Mouse (Mus musculus): Measurements from ENCODE around the gene Grcc10. TPM values are rescaled to one million over a fixed set of nuclear protein-coding genes. Genes with fewer than 3 reads are reported as not detected.

Grcc10 gene
- polyA plus RNA-seq, 1 experiment from 2014 or later: 440 TPM

DNA sequence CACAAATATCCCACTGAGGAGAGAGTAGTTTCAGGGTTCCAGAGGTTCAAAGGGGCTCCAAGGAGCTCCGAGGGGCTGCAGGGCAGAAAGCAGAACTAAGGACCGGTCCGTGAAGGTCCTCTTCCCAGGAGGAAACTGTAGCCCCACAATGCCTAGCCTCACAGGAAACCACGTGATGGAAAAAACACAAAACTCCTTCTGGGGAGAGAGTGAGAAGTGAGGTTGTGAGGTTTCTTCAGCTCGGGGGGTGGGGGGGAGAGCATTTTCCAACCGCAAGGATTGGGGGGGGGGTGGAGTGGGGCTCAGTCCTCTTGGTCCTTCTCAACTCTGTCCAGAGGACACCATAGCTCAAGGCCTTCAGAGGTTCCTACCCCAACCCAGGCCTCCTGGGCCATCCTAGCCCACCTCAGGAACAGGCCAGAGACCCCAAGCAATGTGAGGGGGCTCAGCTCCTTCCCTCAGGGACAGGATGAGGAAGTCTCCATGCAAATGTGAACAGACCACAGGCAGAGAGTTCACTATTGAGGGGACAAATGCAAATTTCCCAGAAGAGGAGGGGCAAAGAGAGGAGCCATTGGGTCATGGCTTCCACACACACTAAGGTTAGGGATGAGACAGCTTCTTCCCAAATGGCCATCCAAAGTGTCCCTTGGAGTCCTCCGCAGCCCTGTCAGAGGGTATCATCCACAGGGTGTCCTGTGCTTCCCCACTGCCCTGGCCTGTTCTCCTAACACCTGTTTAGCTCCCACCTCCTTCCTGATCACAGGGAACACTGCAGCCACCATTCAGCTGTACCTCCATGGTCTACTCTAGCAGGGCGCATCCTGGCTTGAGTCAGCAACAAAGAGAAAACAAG is 11.1 kb downstream of the Grcc10 start:
- ATAC-seq (replicated peaks; ENCODE audit: low FRiP score, low TSS enrichment, low read depth): no peak
- H3K27ac ChIP-seq (ENCODE audit: low read depth): no peak overlapping the region
- no peaks in the 10 kb centered on the region for H3K27me3 ChIP-seq (replicated peaks; ENCODE audit: control insufficient read depth, insufficient read depth, low read length)
- H3K9ac ChIP-seq (ENCODE audit: low read length): no peak overlapping the region
- H3K4me1 ChIP-seq (replicated peaks; ENCODE audit: control insufficient read depth, insufficient read depth, low read length): no peaks in the 10 kb centered on the region
- no peaks in the 10 kb centered on the region for H3K9me3 ChIP-seq (ENCODE audit: control insufficient read depth, low read length)
- no peak for DNase-seq (ENCODE audit: low spot score)
- WGBS: 85% methylated on average over 8 of the region's 8 CpGs
- no peak overlapping the region for H3K4me3 ChIP-seq (ENCODE audit: low read depth, low read length)
- H3K4me2 ChIP-seq (ENCODE audit: low read length): no peak overlapping the region
- no peaks in the 10 kb centered on the region for H3K36me3 ChIP-seq (ENCODE audit: control insufficient read depth, insufficient read depth, low read length)

GRCm38 (mm10) chr6:124728621-124729020 is 12.6 kb downstream of the Grcc10 start:
- no peak overlapping the region for H3K4me3 ChIP-seq (ENCODE audit: low read depth, low read length)
- H3K27ac ChIP-seq (ENCODE audit: low read depth): no peak overlapping the region
- DNase-seq (ENCODE audit: low spot score): no peak
- no peak overlapping the region for H3K4me2 ChIP-seq (ENCODE audit: low read length)
- no peaks in the 10 kb centered on the region for H3K36me3 ChIP-seq (ENCODE audit: control insufficient read depth, insufficient read depth, low read length)
- no peak overlapping the region for H3K9ac ChIP-seq (ENCODE audit: low read length)
- 87% methylated on average over 10 of the region's 10 CpGs for WGBS
- no peaks in the 10 kb centered on the region for H3K4me1 ChIP-seq (replicated peaks; ENCODE audit: control insufficient read depth, insufficient read depth, low read length)
- no peaks in the 10 kb centered on the region for H3K9me3 ChIP-seq (ENCODE audit: control insufficient read depth, low read length)
- no peaks in the 10 kb centered on the region for H3K27me3 ChIP-seq (replicated peaks; ENCODE audit: control insufficient read depth, insufficient read depth, low read length)
- no peak for ATAC-seq (replicated peaks; ENCODE audit: low FRiP score, low TSS enrichment, low read depth)

DNA sequence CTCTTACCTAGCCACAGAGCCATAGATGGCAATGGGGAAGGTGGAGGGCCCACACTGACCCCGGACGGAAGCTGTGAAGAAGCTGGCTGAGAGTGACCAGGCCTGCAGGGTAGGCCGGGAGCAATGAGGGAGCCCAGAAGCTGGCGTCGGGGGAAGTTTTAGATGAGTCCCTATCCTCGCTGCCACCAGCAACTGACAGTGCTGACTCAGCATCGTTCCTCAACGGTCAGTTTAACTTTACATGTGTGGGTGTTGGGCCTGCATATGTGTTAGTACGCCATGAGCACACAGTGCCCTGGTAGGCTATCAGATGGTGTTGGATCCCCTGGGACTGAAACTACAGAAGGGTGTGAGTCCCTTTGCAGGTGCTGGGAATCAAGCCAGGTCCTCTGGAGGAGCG is 16.7 kb downstream of the Grcc10 start:
- H3K4me2 ChIP-seq (ENCODE audit: low read length): no peak overlapping the region
- H3K4me3 ChIP-seq (ENCODE audit: low read depth, low read length): no peak overlapping the region
- H3K27ac ChIP-seq (ENCODE audit: low read depth): no peak overlapping the region
- H3K9ac ChIP-seq (ENCODE audit: low read length): no peak overlapping the region
- DNase-seq (ENCODE audit: low spot score) (no peak), ATAC-seq (replicated peaks; ENCODE audit: low FRiP score, low TSS enrichment, low read depth) (no peak)
- no peaks in the 10 kb centered on the region for H3K27me3 ChIP-seq (replicated peaks; ENCODE audit: control insufficient read depth, insufficient read depth, low read length)
- H3K36me3 ChIP-seq (ENCODE audit: control insufficient read depth, insufficient read depth, low read length): no peaks in the 10 kb centered on the region
- H3K9me3 ChIP-seq (ENCODE audit: control insufficient read depth, low read length): no peaks in the 10 kb centered on the region
- H3K4me1 ChIP-seq (replicated peaks; ENCODE audit: control insufficient read depth, insufficient read depth, low read length): no peaks in the 10 kb centered on the region
- WGBS: 87% methylated on average over 10 of the region's 10 CpGs

DNA sequence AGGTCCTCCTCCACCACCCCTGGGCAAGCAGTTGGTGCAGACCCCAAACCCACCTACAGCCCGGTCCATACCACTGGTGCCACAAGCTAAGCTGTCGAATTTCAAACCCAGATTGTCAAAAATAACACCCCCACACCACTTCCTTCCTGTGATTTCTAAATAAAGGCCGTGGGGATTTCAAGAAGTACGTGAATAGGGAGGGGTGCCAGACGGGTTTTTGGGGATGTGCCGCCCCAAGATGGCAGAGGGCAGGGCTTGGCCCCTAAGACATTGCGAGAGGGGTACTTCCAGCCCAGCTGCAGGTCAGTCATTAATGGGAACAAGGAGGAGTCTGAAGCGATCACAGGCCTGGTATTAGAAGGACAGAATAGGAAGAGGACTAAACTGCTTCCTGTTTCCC is 17.6 kb downstream of the Grcc10 start:
- Histone ChIP-seq H3K9ac (ENCODE audit: low read length) (no peak overlapping the region), H3K4me2 (ENCODE audit: low read length) (no peak overlapping the region), H3K27ac (ENCODE audit: low read depth) (no peak overlapping the region), H3K27me3 (replicated peaks; ENCODE audit: control insufficient read depth, insufficient read depth, low read length) (no peaks in the 10 kb centered on the region), H3K4me3 (ENCODE audit: low read depth, low read length) (no peak overlapping the region), H3K9me3 (ENCODE audit: control insufficient read depth, low read length) (no peaks in the 10 kb centered on the region), H3K36me3 (ENCODE audit: control insufficient read depth, insufficient read depth, low read length) (no peaks in the 10 kb centered on the region), H3K4me1 (replicated peaks; ENCODE audit: control insufficient read depth, insufficient read depth, low read length) (no peaks in the 10 kb centered on the region)
- ATAC-seq (replicated peaks; ENCODE audit: low FRiP score, low TSS enrichment, low read depth): no peak
- WGBS: 75% methylated on average over 8 of the region's 8 CpGs
- DNase-seq (ENCODE audit: low spot score): no peak

GRCm38 (mm10) chr6:124722876-124723473 is 18.2 kb downstream of the Grcc10 start:
- Histone ChIP-seq H3K4me2 (ENCODE audit: low read length) (no peak overlapping the region), H3K9me3 (ENCODE audit: control insufficient read depth, low read length) (no peaks in the 10 kb centered on the region), H3K36me3 (ENCODE audit: control insufficient read depth, insufficient read depth, low read length) (no peaks in the 10 kb centered on the region), H3K27me3 (replicated peaks; ENCODE audit: control insufficient read depth, insufficient read depth, low read length) (no peaks in the 10 kb centered on the region), H3K9ac (ENCODE audit: low read length) (no peak overlapping the region), H3K4me3 (ENCODE audit: low read depth, low read length) (no peak overlapping the region), H3K27ac (ENCODE audit: low read depth) (no peak overlapping the region), H3K4me1 (replicated peaks; ENCODE audit: control insufficient read depth, insufficient read depth, low read length) (no peaks in the 10 kb centered on the region)
- DNase-seq (ENCODE audit: low spot score) (no peak), ATAC-seq (replicated peaks; ENCODE audit: low FRiP score, low TSS enrichment, low read depth) (no peak)
- WGBS: 85% methylated on average over 6 of the region's 6 CpGs

DNA sequence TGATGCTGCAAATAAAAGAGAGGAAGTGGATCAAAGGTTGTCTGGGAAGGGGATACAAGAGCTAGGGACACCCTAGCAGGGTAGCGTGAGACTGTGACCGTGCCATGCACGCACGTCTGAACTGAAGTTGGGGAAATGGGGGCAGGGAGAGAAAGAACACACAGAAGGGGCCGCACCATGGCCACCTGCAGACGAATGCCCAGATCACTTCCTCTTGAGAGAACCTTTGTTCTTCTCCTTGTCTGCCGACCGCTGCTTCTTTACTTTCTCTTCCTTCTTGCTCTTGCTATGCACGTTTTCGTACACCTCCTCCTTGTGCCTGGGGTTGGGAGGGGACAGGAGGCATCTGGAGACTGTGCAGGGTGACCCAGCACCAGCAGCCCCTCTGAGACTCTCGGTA is 20.3 kb downstream of the Grcc10 start:
- Histone ChIP-seq H3K4me2 (ENCODE audit: low read length) (peak overlapping the region; percentile 42), H3K9me3 (ENCODE audit: control insufficient read depth, low read length) (no peaks in the 10 kb centered on the region), H3K27me3 (replicated peaks; ENCODE audit: control insufficient read depth, insufficient read depth, low read length) (no peaks in the 10 kb centered on the region), H3K27ac (ENCODE audit: low read depth) (no peak overlapping the region), H3K9ac (ENCODE audit: low read length) (no peak overlapping the region), H3K4me3 (ENCODE audit: low read depth, low read length) (no peak overlapping the region), H3K4me1 (replicated peaks; ENCODE audit: control insufficient read depth, insufficient read depth, low read length) (no peaks in the 10 kb centered on the region), H3K36me3 (ENCODE audit: control insufficient read depth, insufficient read depth, low read length) (peaks cover 19% of the 10 kb centered on the region)
- DNase-seq (ENCODE audit: low spot score): no peak
- no peak for ATAC-seq (replicated peaks; ENCODE audit: low FRiP score, low TSS enrichment, low read depth)
- WGBS: 69% methylated on average over 11 of the region's 11 CpGs

DNA sequence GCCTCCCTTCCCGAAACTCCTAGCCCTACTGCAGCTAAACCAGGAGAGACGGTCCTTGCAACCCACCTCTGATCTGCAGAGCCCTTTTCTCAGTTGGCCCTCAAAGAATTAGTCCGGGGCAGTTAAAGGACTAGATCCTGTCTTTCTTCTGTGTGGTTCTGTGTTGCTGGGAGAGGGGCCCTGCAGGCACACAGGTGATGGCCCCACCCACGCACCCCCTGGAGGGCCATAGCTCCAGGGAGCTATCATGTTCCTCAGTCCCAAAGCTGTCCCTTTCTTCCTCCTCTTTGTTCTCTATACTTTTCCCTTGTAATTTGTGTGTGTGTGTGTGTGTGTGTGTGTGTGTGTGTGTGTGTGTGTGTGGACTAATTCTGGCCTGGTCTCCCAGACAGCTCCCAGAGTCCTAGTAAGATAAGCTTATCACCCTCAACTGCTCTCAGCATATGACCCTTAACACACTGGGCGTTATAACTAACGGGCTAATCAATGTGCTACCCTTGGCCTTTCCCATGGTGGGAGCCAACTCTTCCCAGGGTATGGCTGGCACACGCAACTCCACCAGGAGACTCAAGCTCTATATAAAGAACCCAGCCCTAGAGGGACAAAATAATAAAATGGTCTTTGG is 21.7 kb downstream of the Grcc10 start:
- Histone ChIP-seq H3K27me3 (replicated peaks; ENCODE audit: control insufficient read depth, insufficient read depth, low read length) (no peaks in the 10 kb centered on the region), H3K4me1 (replicated peaks; ENCODE audit: control insufficient read depth, insufficient read depth, low read length) (no peaks in the 10 kb centered on the region), H3K9me3 (ENCODE audit: control insufficient read depth, low read length) (no peaks in the 10 kb centered on the region), H3K27ac (ENCODE audit: low read depth) (peak overlapping the region; percentile 83), H3K4me2 (ENCODE audit: low read length) (peak overlapping the region; percentile 42), H3K9ac (ENCODE audit: low read length) (peak overlapping the region; percentile 65), H3K36me3 (ENCODE audit: control insufficient read depth, insufficient read depth, low read length) (peaks cover 33% of the 10 kb centered on the region), H3K4me3 (ENCODE audit: low read depth, low read length) (peak overlapping the region; percentile 37)
- ATAC-seq (replicated peaks; ENCODE audit: low FRiP score, low TSS enrichment, low read depth): peak; percentile 17; the same call in 1 of the 2 replicates
- DNase-seq (ENCODE audit: low spot score): no peak
- WGBS: 53% methylated on average over 7 of the region's 7 CpGs

GRCm38 (mm10) chr6:124718703-124719102 is 22.5 kb downstream of the Grcc10 start:
- peak overlapping the region; percentile 37 for H3K4me3 ChIP-seq (ENCODE audit: low read depth, low read length)
- peak; percentile 79 for DNase-seq (ENCODE audit: low spot score)

More at GRCm38 (mm10) chr6:124718703-124719102, 22.5 kb downstream of the Grcc10 start:
- ATAC-seq (replicated peaks; ENCODE audit: low FRiP score, low TSS enrichment, low read depth): peak; percentile 72
- H3K36me3 ChIP-seq (ENCODE audit: control insufficient read depth, insufficient read depth, low read length): peaks cover 41% of the 10 kb centered on the region
- H3K27ac ChIP-seq (ENCODE audit: low read depth): peak overlapping the region; percentile 83
- H3K4me2 ChIP-seq (ENCODE audit: low read length): peak overlapping the region; percentile 42
- peak overlapping the region; percentile 65 for H3K9ac ChIP-seq (ENCODE audit: low read length)
- WGBS: 42% methylated on average over 14 of the region's 16 CpGs
- no peaks in the 10 kb centered on the region for H3K9me3 ChIP-seq (ENCODE audit: control insufficient read depth, low read length)
- peaks cover 3% of the 10 kb centered on the region for H3K4me1 ChIP-seq (replicated peaks; ENCODE audit: control insufficient read depth, insufficient read depth, low read length)
- no peaks in the 10 kb centered on the region for H3K27me3 ChIP-seq (replicated peaks; ENCODE audit: control insufficient read depth, insufficient read depth, low read length)

Data from intestine, embryonic 14.5 days (tissue).